Comparison of ENCODE assay signal across 20 mouse cellular contexts in genomic region chr9:32216820-32217567, GRCm38 (mm10).
DNase-seq lines count a peak whose midpoint lies in the region; ATAC-seq and TF ChIP-seq lines count a peak whose summit lies in the region.
"Had no signal": no experiment of that assay in that cellular context is flagged by ENCODE, and none has a peak within 500 bp of the region (broad histone marks: within the 10 kb centered on the region; RNA-seq: fewer than 3 reads in every experiment).

No protein-coding gene starts in this region.

- intact Hi-C loops in heart, adult 2 months (cut with DNase I) = no loop called here

- no peak for TF ChIP-seq POLR2A in heart, adult 2 months (IDR thresholded peaks at IDR 0.05; ENCODE audit: insufficient read depth, low read depth, low read length)

- H3K4me2 ChIP-seq in forebrain, embryonic 16.5 days (ENCODE audit: low read length) = no peak overlapping the region
- H3K4me2 ChIP-seq in forebrain, embryonic 13.5 days = no peak overlapping the region
- H3K4me2 ChIP-seq: embryonic facial prominence, embryonic 13.5 days; heart, embryonic 12.5 days; hindbrain, embryonic 15.5 days had no signal

- no peaks in the 10 kb centered on the region for H3K9me3 ChIP-seq in forebrain, embryonic 16.5 days (ENCODE audit: control insufficient read depth, low read length)
- no peaks in the 10 kb centered on the region for H3K9me3 ChIP-seq in forebrain, embryonic 13.5 days (replicated peaks)
- H3K9me3 ChIP-seq: embryonic facial prominence, embryonic 13.5 days; heart, embryonic 12.5 days; hindbrain, embryonic 15.5 days had no signal

- H3K9ac ChIP-seq in forebrain, embryonic 16.5 days (replicated peaks; ENCODE audit: low read depth, low read length) = no peak overlapping the region
- no peak overlapping the region for H3K9ac ChIP-seq in forebrain, embryonic 13.5 days
- H3K9ac ChIP-seq in heart, adult 2 months (ENCODE audit: low read depth, low read length) = no peak overlapping the region
- H3K9ac ChIP-seq: embryonic facial prominence, embryonic 13.5 days; heart, embryonic 12.5 days; hindbrain, embryonic 15.5 days had no signal

- no peak for TF ChIP-seq EP300 in heart, adult 2 months (IDR thresholded peaks at IDR 0.05; ENCODE audit: insufficient read depth, low read depth, low read length)

- no peak overlapping the region for H3K4me3 ChIP-seq in forebrain, embryonic 16.5 days (replicated peaks; ENCODE audit: low read length)
- no peak overlapping the region for H3K4me3 ChIP-seq in forebrain, embryonic 13.5 days
- H3K4me3 ChIP-seq in layer of hippocampus, adult 2 months = no peak overlapping the region
- H3K4me3 ChIP-seq in heart, adult 2 months = no peak overlapping the region
- H3K4me3 ChIP-seq: embryonic facial prominence, embryonic 13.5 days; heart, embryonic 12.5 days; hindbrain, embryonic 15.5 days had no signal

- H3K27ac ChIP-seq in forebrain, embryonic 16.5 days (ENCODE audit: low read length) = peak overlapping the region; percentile 42; the same call in 1 of the 2 replicates
- H3K27ac ChIP-seq in forebrain, embryonic 13.5 days = no peak overlapping the region
- peak overlapping the region; percentile 55 for H3K27ac ChIP-seq in layer of hippocampus, adult 2 months
- H3K27ac ChIP-seq in heart, adult 2 months = no peak overlapping the region
- H3K27ac ChIP-seq: embryonic facial prominence, embryonic 13.5 days had no signal

- H3K4me1 ChIP-seq in forebrain, embryonic 16.5 days (replicated peaks; ENCODE audit: control insufficient read depth, insufficient read depth, low read length) = peaks cover 5% of the 10 kb centered on the region
- peaks cover 8% of the 10 kb centered on the region; the same call in 1 of the 2 replicates for H3K4me1 ChIP-seq in forebrain, embryonic 13.5 days
- no peaks in the 10 kb centered on the region; the same call in 1 of the 2 replicates for H3K4me1 ChIP-seq in heart, adult 2 months (ENCODE audit: control insufficient read depth, insufficient read depth, low read length)
- H3K4me1 ChIP-seq: embryonic facial prominence, embryonic 13.5 days; hindbrain, embryonic 15.5 days had no signal

- peak; percentile 59; the same call in 1 of the 2 replicates for ATAC-seq in forebrain, embryonic 16.5 days
- no peak for ATAC-seq in forebrain, embryonic 13.5 days
- ATAC-seq: activated CD4-positive, CD25-positive, alpha-beta regulatory T cell, adult 4 months; intestine, embryonic 16.5 days; Patski had no signal

- no peaks in the 10 kb centered on the region for H3K36me3 ChIP-seq in forebrain, embryonic 16.5 days (ENCODE audit: control insufficient read depth, insufficient read depth)
- no peaks in the 10 kb centered on the region for H3K36me3 ChIP-seq in forebrain, embryonic 13.5 days (ENCODE audit: poor library complexity, severe bottlenecking)
- no peaks in the 10 kb centered on the region for H3K36me3 ChIP-seq in heart, adult 2 months (ENCODE audit: control insufficient read depth, insufficient read depth, low read length)
- H3K36me3 ChIP-seq: heart, embryonic 12.5 days; hindbrain, embryonic 15.5 days had no signal

- no peak for DNase-seq in layer of hippocampus, adult 2 months (ENCODE audit: low spot score in 2 of 2)
- no peak for DNase-seq in layer of hippocampus, adult 18-20 months (ENCODE audit: low spot score in 2 of 2)
- peak; percentile 26 for DNase-seq in brain, embryonic 18.5 days (ENCODE audit: low read depth, low spot score)
- DNase-seq in adrenal gland, postnatal 25 days = no peak
- no peak for DNase-seq in heart, adult 2 months
- DNase-seq: adrenal gland, postnatal 14 days; cerebellum, adult 11-12 months; cerebellum, adult 9-10 months; cerebellum, postnatal 25 days; gastrocnemius, postnatal 10 days; heart, adult 18-20 months; heart, postnatal 36 days had no signal

- no peak for TF ChIP-seq CTCF in layer of hippocampus, adult 2 months (conservative IDR thresholded peaks at IDR 0.05)
- TF ChIP-seq CTCF in heart, adult 2 months (IDR thresholded peaks at IDR 0.05) = no peak

- H3K79me2 ChIP-seq in heart, adult 2 months (replicated peaks; ENCODE audit: control insufficient read depth, insufficient read depth, low read length) = no peaks in the 10 kb centered on the region

- no peaks in the 10 kb centered on the region for H3K27me3 ChIP-seq in forebrain, embryonic 16.5 days (replicated peaks; ENCODE audit: control insufficient read depth, insufficient read depth, low read length)
- H3K27me3 ChIP-seq in forebrain, embryonic 13.5 days = no peaks in the 10 kb centered on the region
- H3K27me3 ChIP-seq in heart, adult 2 months (ENCODE audit: control insufficient read depth, insufficient read depth, low read length) = no peaks in the 10 kb centered on the region
- H3K27me3 ChIP-seq: embryonic facial prominence, embryonic 13.5 days; heart, embryonic 12.5 days; hindbrain, embryonic 15.5 days; Patski had no signal

- WGBS in forebrain, embryonic 16.5 days = 64% methylated on average over 5 of the region's 5 CpGs
- 79% methylated on average over 5 of the region's 5 CpGs for WGBS in forebrain, embryonic 13.5 days
- WGBS in heart, adult 2 months = 77% methylated on average over 5 of the region's 5 CpGs

Comparison
In these comparisons a context has a peak if more than half of its experiments do, and no peak if none do; other contexts are left out.
1. H3K27ac ChIP-seq: peak in forebrain, embryonic 16.5 days (single experiment) and layer of hippocampus, adult 2 months (single experiment); none in forebrain, embryonic 13.5 days (single experiment) and heart, adult 2 months (single experiment).